Mouse (Mus musculus): ENCODE results near the gene Ttc33. TPM values are rescaled to one million over a fixed set of nuclear protein-coding genes. Genes with fewer than 3 reads are reported as not detected.

Gene Ttc33
- total and polyA plus RNA-seq, 2 experiments from 2014 or later: 21.3 to 39.3 TPM

GRCm38 (mm10) chr15:5266095-5266494 lies 80.8 kb downstream of the Ttc33 start:
- Histone ChIP-seq H3K9me3 (ENCODE audit: low read length) (no peaks in the 10 kb centered on the region), H3K9ac (replicated peaks; ENCODE audit: low read length) (no peak overlapping the region), H3K36me3 (ENCODE audit: insufficient read depth, low read length) (no peaks in the 10 kb centered on the region), H3K4me2 (ENCODE audit: low read depth, low read length) (no peak overlapping the region), H3K27me3 (ENCODE audit: insufficient read depth, low read length) (no peaks in the 10 kb centered on the region), H3K4me1 (ENCODE audit: insufficient read depth, low read length) (no peaks in the 10 kb centered on the region), H3K4me3 (ENCODE audit: low read length) (no peak overlapping the region), H3K27ac (no peak overlapping the region)
- no peak for DNase-seq (ENCODE audit: low spot score)
- ATAC-seq: no peak
- 79% methylated on average over 3 of the region's 3 CpGs for WGBS
- no peak for TF ChIP-seq CTCF (IDR thresholded peaks at IDR 0.05; ENCODE audit: low read depth)

Other genes starting within 250 kb of the Ttc33 start
- 0.10 TPM in 1 of 2 replicates, not detected in the other for gene C7, start 121.8 kb upstream of the Ttc33 start, total RNA-seq (2014; rRNA removed)
- 0.05 TPM in 1 of 2 replicates, not detected in the other for gene C7, start 121.8 kb upstream of the Ttc33 start, polyA plus RNA-seq (2015; fragmentation: Nextera tagmentation; extraction: Ambion mirVana)
- gene Card6, start 77.0 kb upstream of the Ttc33 start, total RNA-seq (2014; rRNA removed): 0.16 and 0.29 TPM in 2 replicates
- 0.23 and 0.54 TPM in 2 replicates for gene Card6, start 77.0 kb upstream of the Ttc33 start, polyA plus RNA-seq (2015; fragmentation: Nextera tagmentation; extraction: Ambion mirVana)
- gene Rpl37, start 68.9 kb upstream of the Ttc33 start, total RNA-seq (2014; rRNA removed): 147 and 148 TPM in 2 replicates
- gene Rpl37, start 68.9 kb upstream of the Ttc33 start, polyA plus RNA-seq (2015; fragmentation: Nextera tagmentation; extraction: Ambion mirVana): 414 and 415 TPM in 2 replicates
- gene Prkaa1, start 41.7 kb upstream of the Ttc33 start, total RNA-seq (2014; rRNA removed): 12.0 and 14.3 TPM in 2 replicates
- 9.4 and 9.8 TPM in 2 replicates for gene Prkaa1, start 41.7 kb upstream of the Ttc33 start, polyA plus RNA-seq (2015; fragmentation: Nextera tagmentation; extraction: Ambion mirVana)
- 4.7 and 4.9 TPM in 2 replicates for gene Ptger4, start 58.7 kb downstream of the Ttc33 start, total RNA-seq (2014; rRNA removed)
- gene Ptger4, start 58.7 kb downstream of the Ttc33 start, polyA plus RNA-seq (2015; fragmentation: Nextera tagmentation; extraction: Ambion mirVana): 3.0 and 3.3 TPM in 2 replicates